Mouse (Mus musculus): ENCODE results near the gene Armc10.
"Not testable (repeated sequence)": the region's sequence is repeated elsewhere in the genome, so short reads cannot be mapped to it uniquely, and the experiment has no call there.

The Armc10 gene

GRCm38 (mm10) chr5:21702009-21702364, 56.4 kb downstream of the Armc10 start:
- in situ Hi-C loops (cut with MboI; ENCODE audit: low sequenced_read_pairs) = no loop called here

- in situ Hi-C loops (cut with MboI; ENCODE audit: low sequenced_read_pairs) = no loop called here
Measured at GRCm38 (mm10) chr5:21702873-21703475, 57.4 kb downstream of the Armc10 start.

- in situ Hi-C loops (cut with MboI; ENCODE audit: low sequenced_read_pairs) = no loop called here
Measured at GRCm38 (mm10) chr5:21703708-21704107, 58.1 kb downstream of the Armc10 start.

GRCm38 (mm10) chr5:21706546-21706945, 60.9 kb downstream of the Armc10 start:
- in situ Hi-C loops (cut with MboI; ENCODE audit: low sequenced_read_pairs) = no loop called here

GRCm38 (mm10) chr5:21708011-21708410, 62.4 kb downstream of the Armc10 start:
- in situ Hi-C loops (cut with MboI; ENCODE audit: low sequenced_read_pairs) = not testable (repeated sequence)

Measured in CH12F3 (cell line).